Mouse (Mus musculus) lung, adult 18-20 months (tissue): ENCODE measurements around the gene Olfr1175-ps.

ENCODE experiments used
- DNase-seq, 2 experiments: peaks; one replicate each; pipeline ENCODE4 v3.0.0; 2022; ENCODE audit warnings: mixed read lengths in 2 of 2

Olfr1175-ps gene

DNA sequence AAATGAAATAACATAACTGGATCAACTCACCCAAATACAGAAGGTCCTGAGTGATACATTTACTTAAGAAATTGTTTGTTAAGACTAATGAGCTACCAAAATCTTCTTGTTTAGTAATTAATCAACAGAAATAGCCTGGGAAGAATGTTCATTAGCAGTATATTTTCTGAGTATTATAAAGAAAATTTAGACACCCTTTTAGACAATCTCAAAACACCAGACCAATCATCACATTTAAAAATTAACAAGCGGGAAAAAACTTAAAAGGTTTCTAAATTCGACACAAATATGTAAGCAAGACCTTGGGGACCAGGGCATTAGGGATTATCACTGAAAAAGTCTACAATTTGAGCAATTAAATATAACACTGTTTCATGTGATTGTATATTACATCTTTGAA is at the start of gene Olfr1175-ps:
Gene Olfr1175-ps (minus strand): TSS at position 101 of the 400 bp plus-strand sequence.
- no peak for DNase-seq

GRCm38 (mm10) chr2:88356304-88356703 is 29.3 kb upstream of the Olfr1175-ps start:
- DNase-seq = no peak

GRCm38 (mm10) chr2:88346392-88346791 is 19.4 kb upstream of the Olfr1175-ps start, which contains the start of gene Olfr1177-ps:
TSS of gene Olfr1177-ps (minus strand) at chr2:88346492.
- DNase-seq = no peak

GRCm38 (mm10) chr2:88336421-88336820 is 9.4 kb upstream of the Olfr1175-ps start, which contains the start of gene Olfr1176:
TSS of gene Olfr1176 (plus strand) at chr2:88336721.
- DNase-seq = no peak

DNA sequence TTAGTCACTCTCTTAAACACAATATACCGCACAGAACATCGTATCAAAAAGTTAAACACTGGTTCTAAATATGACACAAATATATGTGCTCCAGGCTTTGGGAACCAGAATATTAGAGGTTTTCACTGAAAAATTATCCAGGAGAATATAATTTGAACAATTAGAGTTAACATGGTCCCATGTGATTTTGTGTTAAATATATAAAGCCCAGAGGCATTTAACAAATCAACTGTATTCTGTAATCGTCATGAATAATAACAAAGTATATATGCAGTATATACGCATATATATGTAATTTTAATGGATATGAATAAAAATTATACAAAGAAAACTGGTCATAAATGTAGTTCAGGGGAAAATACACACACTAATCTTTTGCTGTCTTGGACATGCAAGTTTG is 12.0 kb downstream of the Olfr1175-ps start, which contains the start of gene Olfr1174-ps:
Gene Olfr1174-ps (minus strand): TSS at position 101 of the 400 bp plus-strand sequence.
- no peak for DNase-seq

DNA sequence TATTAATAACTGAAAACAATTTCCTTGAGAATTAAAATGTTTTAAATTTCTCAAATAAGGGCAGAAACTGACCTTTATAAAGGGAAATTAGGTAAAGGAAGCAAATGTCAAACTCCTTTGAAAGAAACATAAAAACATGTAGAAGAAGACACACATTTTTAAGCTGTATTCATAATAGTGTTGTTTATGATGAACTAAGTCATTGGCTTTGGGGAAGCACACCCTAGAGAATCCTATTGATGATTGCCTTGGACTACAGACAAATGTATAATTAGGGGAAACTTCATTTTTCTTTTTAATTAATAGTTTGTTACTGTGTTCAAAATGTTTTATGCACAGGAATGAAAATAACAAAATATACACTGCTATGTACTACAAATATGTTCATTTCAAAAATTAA is 47.2 kb downstream of the Olfr1175-ps start, which contains the start of gene Olfr1173:
Gene Olfr1173 (minus strand): TSS at position 101 of the 400 bp plus-strand sequence.
- DNase-seq = no peak
